Mouse (Mus musculus): ENCODE data around the gene Edf1.

Edf1 gene

DNA sequence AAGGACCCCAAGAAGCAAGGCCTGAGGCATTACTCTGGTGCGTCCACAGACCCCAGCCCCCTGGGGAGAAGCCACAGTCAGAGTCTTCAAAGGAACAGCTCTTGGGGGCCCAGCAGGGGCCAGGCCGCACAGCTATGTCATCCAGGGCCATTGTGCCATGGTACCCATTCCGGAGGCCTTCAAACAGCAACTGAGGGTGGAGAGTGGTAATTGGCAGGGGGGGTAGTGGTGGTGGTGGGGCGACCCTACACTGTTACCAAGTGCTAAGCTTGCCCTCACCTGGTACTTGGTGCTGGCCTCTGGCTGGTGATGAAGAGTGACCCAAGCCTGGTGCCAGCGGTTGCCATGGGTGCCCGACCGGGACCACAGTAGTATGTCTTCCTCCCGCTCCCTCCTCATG is 8.1 kb downstream of the Edf1 start:
- DNase-seq = no peak

DNA sequence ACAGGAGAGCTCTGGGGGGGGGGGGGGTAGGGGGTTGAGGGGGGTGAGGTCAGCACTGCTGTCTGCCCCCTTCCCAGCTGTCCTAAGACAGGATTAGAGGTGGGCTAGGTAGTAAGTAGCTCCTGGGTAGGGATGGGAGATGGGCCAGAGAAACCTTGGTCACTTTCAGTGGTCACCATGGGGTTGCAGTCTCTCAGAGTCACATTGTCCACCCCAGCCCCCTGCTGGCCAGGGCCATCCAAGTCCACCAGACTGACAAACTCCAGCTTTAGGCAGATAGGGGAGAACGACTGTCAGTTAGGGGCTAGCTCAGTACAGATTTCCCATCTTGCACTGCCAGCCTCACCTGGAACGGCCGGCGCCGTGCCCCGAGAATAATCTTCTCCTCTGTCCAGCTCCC is 8.9 kb downstream of the Edf1 start:
- DNase-seq = no peak

DNA sequence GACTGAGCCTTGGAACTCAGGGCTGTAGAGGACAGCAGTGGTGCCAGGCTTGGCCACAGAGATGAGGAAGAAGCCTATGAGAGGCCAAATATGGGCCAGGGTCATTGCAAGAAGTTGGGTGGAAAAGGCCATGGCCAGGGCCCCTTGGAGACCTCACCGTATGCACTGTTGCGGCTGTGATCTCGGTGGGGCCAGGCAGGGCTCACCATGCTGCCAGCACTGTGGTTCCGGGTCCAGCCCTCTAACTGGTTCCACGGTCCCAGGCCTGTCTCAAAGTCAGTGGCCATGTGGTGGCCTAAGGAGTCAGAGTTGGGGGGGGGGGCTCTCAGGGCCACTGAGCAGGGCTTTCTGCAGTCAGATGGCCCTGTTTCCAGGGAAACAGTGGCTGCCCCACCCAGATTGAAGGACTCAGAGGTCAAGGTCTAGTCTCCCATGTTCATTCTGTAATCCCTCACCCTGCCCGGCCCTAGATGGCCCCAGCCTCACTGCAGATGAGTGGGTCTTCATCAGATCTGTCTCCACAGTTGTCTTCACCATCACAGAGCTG is 10.9 kb downstream of the Edf1 start:
- DNase-seq = no peak

DNA sequence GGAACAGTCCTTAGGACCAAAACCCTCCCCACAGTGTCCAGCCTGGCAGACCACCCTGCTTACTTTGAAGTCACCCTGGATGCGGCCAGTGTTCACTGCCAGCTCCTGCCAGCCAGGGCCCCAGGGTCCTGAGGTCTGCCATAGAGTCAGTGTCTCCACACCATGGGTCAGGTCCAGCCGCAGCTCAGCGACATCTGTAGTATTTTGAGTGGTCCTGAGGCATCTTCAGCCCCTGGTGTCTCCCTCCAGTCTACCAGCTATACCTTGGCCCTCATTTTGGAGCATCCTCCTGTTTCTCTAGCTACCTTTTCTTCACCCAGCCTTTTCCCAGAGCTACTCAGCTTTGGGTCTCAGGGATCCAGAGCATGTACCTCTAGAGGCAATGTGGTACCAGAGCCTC is 11.7 kb downstream of the Edf1 start:
- DNase-seq = no peak

DNA sequence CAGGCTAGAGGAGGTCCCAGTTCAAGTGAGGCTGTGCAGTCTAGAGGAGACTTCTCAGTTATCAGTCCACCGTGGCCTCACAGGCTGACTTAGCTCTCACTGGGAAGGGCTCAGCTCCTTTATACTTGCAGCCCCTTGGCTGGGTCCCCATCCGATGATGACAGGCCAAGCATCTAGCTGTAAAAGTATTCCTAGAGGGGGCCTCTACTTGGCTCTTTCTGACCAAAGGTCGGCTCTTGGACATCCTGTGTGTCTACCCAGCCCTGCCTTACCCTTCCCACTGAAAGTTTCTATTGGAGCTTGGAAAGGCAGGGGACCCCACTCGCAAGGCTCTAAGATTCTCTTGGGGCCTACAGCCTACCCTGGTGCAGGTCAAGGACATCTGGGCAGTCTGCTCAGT is 13.6 kb downstream of the Edf1 start:
- DNase-seq = no peak

DNA sequence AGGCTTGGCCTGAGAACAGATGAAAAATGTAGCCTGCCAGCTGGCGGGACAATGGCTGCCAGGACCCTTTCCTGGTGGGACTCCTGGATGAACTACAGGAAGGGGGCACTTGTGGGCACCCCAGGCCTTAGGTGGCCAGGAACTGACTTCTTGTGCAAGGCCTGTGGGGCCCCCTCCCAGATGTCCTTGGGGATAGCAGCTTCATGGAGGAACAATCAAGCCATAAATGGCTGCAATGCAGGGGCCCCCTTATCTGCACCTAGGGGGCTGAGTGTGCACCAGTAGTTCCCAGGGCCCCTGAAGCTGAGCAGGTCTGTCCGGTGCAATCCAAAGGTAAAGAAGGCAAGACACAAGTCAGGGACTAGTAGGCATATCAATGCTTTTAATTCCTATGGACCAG is 15.4 kb downstream of the Edf1 start:
- no peak for DNase-seq

DNA sequence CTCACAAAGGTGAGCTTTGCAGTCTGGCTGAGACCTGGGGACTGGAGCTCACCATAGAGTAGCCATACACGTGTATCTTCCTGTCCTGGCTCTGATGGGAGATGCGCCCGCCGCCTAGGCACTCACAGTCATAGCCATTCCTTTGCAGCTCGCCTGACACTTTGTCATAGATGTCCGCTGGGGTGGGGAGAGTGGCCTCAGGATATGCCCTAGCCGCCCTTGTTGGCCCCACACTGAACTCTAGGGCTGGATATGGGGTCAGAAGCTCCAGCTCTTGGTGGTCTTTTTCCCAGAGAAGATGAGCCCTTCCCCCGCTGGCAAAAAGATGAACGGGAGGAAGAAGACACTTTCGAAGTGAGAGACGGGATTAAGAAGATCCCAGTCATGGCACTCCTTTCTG is 16.5 kb downstream of the Edf1 start:
- DNase-seq = no peak

DNA sequence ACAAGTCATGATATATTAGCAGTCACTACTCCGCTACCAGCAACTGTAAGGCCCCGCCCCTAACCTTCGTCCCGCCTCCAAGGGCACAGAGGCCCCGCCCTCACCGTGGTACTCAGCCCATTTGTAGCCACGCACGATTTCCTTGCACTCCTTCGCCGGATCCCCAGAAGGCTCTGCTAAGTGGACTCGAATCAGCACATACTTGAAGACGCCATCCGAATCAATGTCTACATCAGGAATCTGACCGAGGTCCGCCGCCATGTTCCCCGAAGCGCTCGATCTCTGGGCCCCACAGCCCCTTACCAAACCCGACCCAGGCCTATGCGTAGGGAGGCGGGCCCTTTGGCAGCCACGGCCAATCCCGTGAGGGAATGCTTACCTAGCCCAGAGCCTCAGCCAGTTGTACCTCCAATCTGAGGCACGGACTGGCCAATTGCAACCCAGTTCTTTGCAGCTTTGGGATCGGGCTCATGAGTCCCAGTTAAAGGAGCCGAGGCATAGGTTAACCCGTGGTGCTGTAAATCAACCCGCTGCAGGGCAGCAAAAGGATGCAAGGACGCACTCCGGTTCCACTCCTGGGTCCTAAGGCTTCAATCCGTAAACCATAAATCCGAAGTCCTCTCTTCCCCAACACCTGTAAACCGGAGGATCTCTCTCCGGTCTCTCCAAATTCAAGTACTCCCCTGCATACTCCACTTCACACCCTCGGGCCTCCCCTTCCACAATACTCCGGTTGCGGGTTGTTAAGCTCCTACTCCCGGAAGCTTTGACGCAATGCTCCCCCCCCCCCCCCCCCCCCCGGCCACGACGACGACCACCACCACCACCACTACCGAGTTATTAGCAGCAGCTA is 17.2 kb downstream of the Edf1 start, which contains the start of the genes Mamdc4 and Phpt1:
Mamdc4 (minus strand) TSS at position 267 of the 853 bp plus-strand sequence.
Phpt1 (minus strand) TSS at position 646 of the 853 bp plus-strand sequence.
- DNase-seq = peak; percentile 90

DNA sequence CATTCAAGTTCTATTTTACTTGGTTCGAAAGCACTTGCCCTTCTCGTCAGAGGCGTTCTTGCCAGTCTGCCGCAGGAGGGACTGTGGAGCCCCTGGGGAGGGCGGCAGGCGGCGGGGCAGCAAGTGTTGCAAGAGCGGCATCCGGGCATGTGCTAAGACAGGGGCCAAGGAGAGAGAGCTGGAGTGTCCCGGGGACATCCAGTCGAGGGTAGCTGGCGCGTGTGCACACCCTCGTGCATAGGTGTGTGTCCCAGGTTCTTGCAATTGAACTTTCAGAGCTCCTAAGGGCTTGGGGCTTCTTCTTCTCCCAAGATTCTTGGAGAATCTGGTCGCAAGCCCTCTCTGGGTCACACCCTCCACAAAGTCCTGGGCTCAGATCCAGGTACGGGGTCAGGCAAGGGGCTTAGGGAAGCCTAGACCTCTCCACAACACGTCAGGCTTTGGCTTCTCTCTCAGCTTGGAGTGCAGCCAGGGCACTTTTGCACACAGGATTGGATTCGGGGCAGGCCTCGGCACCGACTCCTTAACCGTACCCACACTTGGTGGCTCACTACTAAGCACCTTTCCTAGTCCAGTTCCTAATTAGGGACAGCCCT is 17.9 kb downstream of the Edf1 start:
- DNase-seq = peak; percentile 57

DNA sequence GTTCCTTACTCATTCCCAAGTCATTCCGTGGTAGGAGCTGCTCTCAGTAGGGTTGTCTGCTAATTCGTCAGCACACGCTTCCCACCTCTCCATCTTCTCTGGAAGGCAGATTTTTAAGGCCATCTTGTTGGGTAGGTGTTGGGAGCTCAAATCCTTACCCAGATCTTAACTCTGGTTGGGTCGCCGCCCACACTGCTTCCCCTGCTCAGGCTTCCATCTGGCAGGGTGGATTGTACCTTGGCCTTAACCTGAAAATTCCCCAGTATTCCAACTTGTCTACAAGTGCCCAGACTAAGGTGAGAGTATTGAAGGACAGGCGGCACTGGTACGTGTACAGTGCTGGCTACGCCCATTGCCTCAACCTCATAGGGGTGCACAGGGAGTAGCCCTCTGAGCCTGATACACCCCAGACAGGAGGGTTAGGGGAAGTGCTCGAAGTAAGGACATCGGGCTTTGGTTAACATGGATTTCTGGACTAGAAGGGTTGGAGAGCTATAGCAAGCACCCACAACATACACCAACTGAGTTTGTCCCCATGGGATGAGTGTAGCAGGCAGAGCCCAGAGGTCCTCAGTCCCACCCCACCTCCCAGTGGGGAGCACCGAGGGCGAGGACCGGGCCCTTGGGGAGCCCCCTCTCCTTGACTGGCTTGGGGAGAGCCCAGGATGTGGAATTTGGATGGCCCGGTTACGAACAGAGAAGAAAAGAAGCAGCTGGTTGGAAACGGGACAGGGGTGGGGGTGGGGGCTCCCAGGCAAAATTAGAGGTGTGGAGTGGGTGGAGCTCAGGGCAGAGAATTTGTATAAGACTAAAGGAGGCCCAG is 18.6 kb downstream of the Edf1 start:
- DNase-seq = no peak

DNA sequence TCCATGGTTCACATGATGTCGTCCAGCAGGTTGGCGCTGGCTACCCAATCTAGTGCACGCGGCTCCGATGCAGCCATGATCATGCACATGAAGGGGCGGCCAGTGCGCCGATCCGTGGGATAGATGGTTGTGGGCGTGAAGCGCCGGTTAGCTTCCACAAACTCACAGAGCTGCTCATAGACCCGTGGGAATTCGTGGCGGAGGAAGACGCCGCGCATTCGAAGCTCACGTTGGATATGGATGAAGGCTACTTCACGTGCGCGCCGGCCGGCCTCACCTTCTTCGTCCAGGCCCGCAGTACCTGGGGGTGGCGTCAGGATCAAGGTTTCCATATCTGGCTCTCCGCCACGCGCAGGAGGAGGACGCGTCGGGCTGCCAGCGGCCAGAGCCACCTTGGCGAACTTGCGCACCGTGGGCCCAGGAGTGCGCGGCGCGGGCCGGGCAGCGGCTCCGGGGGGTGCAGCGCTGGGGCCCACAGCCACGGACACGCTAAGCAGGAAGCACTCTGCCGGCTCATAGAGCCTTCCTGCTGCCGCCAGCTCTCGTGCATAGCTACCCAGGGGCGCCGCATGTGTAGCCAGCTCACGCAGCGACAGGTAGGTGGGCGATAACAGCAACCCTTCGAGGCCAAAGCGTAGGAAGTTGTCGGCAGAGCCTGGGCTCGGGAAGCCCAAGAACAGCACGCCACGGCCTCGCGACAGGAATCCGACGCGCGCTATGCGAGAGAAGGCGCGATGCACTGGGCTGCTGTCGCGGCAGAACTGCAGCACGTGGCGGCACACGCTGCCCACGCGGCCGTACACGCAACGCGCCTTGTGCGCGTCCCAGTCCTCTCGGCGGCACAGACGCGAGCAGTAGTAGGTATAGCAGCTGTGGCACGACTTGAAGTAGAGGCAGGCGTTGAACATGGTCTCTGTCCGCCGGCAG is 19.6 kb downstream of the Edf1 start:
- DNase-seq = peak; percentile 37

DNA sequence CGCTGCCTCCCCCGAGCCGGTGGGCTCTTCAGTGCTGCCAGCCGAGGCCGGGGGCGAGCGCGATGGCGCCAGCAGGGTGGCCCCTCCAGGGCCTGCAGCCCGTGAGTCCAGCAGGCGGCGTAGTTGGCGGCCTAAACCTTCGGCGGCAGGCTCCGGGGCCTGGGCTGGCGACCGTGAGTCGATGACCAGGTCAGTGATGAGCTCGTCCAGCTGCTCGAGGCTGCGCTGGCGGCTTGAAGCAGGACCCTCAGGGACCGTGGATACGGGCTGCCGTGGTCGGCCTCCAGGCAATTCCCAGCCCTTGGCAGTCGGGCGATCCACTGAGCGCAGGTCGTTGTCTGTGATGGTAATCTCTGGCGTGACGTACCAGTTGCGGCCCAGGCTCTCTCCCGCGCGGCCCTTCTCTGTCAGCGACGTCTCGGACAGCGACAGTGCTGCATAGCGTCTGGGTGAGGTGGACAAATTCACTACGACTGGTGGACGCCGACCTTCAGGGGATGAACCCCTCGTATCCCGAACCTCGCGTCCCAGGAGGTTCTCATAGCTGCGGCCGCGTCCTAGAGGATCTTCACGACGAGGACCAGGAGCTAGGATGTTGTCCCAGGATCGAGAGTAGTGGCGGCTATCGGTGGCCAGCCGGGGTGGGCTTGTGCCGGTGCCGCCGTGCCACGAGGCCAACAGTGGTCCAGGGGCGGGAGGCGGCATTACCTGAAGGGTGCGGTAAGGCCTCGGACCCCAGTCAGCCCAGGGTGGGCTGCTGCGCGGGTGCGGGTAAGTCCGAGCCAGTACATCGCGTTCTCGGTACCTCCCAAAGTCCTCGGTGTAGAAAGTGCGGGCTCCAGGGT is 20.5 kb downstream of the Edf1 start:
- DNase-seq = no peak

DNA sequence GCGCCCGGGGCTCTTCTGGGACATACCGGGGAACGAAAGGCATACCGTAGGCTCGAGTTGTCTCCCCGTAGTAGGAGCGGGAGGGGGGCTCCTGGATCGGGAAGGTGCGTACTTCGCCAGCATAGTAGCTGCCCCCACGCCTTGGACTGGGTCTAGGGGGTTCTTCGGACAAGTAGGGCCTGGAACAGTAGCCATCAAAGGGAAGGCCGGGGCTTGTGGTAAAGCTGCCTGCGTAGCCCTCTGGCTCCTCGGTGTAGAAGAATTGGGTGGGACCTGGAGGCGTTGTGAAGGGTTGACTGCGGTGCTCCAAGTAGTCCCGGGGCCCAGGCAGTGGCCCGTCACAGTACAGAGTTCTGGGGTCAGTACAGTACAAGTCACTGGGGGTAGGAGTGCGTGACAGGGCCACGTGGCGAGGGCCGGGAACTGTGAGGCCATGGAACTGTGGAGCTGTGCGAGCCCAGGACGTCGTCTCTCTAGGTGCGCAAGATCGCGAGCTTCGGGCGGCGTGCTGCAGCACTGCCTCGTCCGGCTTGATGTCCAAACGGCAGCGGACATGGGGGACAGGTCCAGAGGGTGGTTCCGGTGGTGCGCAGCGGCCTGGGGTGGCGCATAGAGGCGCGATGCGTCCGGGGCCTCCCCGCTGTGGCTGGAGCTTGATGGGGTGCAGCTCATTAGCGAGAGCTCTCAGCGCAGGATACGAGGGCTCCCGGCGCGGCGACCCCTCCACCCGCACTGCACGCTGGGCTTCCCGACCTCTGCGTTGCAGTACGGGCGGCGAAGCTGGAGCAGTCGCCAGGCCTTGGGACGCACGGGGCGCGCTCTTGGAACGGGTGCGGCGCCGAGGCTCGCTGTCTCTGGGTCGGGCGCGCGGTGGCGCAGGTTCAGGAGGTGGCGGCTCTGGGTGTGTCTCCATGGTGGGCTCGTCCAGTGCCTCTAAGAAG is 21.4 kb downstream of the Edf1 start:
- DNase-seq = no peak

DNA sequence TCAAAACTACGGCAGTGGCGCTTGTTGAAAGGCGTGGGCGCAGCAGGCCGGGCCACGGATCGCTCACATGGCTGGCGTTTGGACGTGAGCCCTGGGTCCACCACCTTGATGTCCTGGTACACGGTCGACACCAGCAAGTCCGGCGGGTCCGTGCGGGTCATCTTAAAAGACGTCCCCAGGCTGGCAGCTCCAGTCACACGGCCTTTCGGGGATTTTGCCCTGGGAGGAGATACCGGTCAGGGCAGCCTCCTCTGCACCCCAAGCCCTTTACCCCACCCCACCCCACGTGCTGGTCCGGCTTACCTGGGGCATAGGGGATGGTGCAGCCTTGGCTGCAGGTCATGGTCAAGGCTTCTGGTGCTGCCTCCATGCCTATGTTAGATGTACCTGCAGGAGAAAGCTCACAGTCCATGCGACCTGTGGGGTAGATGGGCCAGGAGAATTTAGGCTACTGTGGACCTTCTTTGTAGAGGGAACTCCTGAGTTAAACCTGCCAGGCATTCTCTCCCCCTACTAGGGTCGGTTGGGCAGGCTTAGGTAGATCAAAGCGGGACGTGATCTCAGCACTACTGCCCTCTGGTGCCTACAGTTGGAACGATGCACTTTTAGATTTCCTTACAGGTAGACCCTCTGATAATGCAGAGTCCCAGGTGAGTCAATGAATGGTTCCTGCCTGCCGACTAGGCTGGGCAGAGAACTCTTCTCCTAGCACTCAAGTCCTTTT is 22.3 kb downstream of the Edf1 start:
- peak; percentile 40 for DNase-seq

DNA sequence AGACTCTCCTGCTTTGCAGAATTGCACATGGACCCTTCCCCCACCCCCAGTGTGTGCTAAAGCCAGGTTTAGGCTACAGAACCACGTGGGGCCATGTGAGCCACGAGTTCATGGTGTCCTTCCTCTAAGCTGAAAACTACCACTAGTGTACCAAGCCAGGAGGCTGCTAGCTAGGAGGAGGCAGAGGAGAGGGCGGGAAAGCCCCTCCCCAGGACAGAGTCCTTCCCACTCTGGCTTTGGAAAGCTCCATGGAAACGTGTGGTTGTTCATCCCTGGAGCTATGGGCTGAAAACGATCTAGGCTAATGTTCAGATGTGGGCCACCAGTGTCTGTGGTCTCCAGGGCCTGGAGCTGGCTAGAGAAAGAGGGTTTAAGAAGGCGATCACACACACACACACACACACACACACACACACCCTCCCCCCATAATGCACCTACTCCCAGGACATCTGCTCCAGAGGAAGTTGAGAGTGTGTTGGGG is 23.0 kb downstream of the Edf1 start:
- no peak for DNase-seq

DNA sequence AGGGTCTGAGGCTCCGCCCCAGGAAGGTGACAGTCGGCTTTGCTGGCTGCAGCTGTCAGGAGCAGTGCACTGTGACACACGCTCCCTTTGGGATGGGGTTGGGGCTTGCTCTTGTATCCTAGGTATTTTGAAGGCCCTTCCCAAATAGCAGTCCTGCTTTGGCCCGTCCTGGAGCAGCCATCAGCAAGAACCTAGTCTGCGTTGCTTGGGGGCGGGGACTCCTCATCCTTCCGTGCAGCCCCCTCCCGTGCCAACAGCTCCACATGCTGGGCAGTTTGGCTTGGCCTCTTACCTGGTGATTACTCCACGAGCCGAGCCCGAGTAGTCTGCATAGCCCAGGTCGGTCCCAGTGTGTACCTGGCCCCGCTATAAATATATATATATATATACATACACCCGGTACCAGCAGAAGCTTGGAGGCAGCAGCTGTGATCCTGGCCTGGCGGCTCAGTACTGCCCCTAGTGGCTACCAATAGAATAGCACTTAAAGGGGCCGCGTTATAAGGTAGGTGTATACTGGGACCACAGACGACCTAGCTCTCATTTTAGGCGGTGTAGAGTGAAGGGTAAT is 23.7 kb downstream of the Edf1 start, which contains the start of gene Ajm1:
Ajm1 (minus strand) TSS at position 464 of the 571 bp plus-strand sequence.
- peak; percentile 70 for DNase-seq

DNA sequence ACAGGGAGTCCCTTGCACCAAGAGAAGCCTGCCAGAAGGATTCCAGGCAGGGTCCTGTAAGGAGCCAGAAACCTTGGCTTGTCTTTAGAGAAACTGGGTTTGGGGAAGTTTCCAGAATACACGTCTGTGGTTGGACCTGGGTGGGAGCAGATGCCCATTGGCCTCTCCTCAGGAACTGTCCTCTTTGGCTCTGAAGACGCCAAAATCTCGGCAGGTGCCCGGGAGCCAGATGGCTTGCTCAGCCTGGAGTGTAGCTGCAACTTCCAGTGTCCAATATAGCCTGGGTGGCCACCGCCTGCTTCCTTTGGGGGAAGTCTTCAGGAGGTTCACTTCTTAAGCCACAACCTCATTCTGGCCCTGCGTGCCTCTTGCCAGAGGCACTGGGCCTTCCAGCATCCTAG is 24.3 kb downstream of the Edf1 start:
- peak; percentile 40 for DNase-seq

DNA sequence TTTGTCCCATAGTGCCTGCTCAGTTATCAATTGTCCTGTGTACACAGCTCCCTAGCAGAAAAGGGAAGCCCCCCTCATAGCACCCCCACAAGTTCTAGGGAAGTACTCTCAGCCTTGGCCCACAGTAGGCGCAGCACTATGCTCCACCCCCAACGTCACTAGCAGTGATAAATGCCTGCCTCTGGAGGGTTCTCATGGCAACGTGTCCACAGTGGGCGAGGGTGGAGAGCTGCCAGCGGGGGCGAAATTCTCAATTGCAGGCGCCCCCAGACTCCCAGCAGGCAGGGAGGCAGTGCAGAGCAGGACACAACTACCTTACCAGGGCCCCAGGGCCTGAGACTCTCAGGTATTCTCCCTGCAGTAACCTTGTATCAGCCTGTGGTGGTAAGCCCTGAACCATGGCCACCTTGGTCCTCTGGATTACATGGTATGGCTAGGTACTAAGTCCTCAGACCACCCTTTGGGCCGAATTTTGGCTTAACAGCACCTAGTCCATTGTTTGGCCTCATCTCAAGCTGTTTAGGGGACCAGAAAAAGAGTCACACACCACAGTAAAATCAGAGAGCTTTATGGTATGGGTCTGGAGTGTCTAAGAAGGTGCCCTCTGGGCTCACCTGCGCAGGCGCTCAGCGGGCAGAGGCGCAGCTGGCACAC is 24.9 kb downstream of the Edf1 start:
- peak; percentile 75 for DNase-seq

Data from right cerebral cortex, postnatal 4 days (tissue).